In the genomic region with DNA sequence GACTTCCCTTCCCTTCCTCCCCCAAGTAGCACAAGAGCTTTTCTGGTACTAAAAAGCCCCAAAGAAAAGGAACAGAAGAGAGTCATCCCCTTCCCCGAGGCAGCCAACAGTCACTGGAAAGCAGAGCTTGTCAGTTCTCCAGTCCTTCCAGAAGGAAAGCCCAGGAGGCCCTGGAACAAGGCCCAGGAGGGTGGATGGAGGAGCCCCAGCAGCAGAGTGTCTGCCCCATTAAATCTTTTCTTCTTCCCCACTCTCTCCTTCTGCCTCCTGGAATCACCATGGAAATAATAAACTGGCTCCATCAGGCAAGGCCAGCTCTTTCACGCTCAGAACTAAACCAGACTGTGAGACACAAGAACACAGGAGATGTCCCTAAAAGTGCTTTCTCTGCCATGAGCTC, we compare ENCODE assay signal across 14 mouse cellular contexts.
A peak's percentile ranks its signal among the peaks of the same experiment; 100 is the strongest.
DNase-seq lines count a peak whose midpoint lies in the region; ATAC-seq lines count a peak whose summit lies in the region.
"Had no signal": no experiment of that assay in that cellular context is flagged by ENCODE, and none has a peak within 500 bp of the region (broad histone marks: within the 10 kb centered on the region; RNA-seq: fewer than 3 reads in every experiment).

No protein-coding gene starts in this region.

- H3K27ac ChIP-seq in forebrain, embryonic 14.5 days (ENCODE audit: low read depth, low read length): no peak overlapping the region
- H3K27ac ChIP-seq in forebrain, embryonic 11.5 days (ENCODE audit: low read depth, low read length): no peak overlapping the region
- H3K27ac ChIP-seq in neural tube, embryonic 14.5 days (ENCODE audit: low read depth, low read length): no peak overlapping the region
- H3K27ac ChIP-seq: embryonic facial prominence, embryonic 12.5 days; liver, embryonic 13.5 days; macrophage; stomach, postnatal 0 days had no signal

- DNase-seq in forebrain, embryonic 14.5 days (ENCODE audit: low spot score): peak; percentile 45
- no peak for DNase-seq in forebrain, embryonic 11.5 days (ENCODE audit: low spot score)
- peak; percentile 90 for DNase-seq in left cerebral cortex, postnatal 4 days
- DNase-seq in left cerebral cortex, adult 11 months (ENCODE audit: low spot score): no peak
- peak; percentile 76 to 78 for DNase-seq in cerebellum, postnatal 14 days
- no peak for DNase-seq in embryo, embryonic 10 days (ENCODE audit: low spot score)
- no peak for DNase-seq in kidney, adult 18-20 months
- DNase-seq: liver, embryonic 13.5 days had no signal

- no peak overlapping the region for H3K4me2 ChIP-seq in forebrain, embryonic 14.5 days (ENCODE audit: low read length)
- no peak overlapping the region for H3K4me2 ChIP-seq in forebrain, embryonic 11.5 days (ENCODE audit: low read depth, low read length, severe bottlenecking)
- no peak overlapping the region for H3K4me2 ChIP-seq in neural tube, embryonic 14.5 days (ENCODE audit: low read depth, low read length)
- H3K4me2 ChIP-seq: embryonic facial prominence, embryonic 12.5 days; heart, embryonic 12.5 days; liver, embryonic 13.5 days had no signal

- peaks cover 3% of the 10 kb centered on the region; the same call in 1 of the 2 replicates for H3K4me1 ChIP-seq in forebrain, embryonic 14.5 days (ENCODE audit: control insufficient read depth, insufficient read depth, low read length)
- no peaks in the 10 kb centered on the region for H3K4me1 ChIP-seq in forebrain, embryonic 11.5 days (replicated peaks; ENCODE audit: control insufficient read depth, insufficient read depth, low read length)
- H3K4me1 ChIP-seq in neural tube, embryonic 14.5 days (ENCODE audit: control insufficient read depth, insufficient read depth, low read length): no peaks in the 10 kb centered on the region
- H3K4me1 ChIP-seq: embryonic facial prominence, embryonic 12.5 days; heart, embryonic 12.5 days; liver, embryonic 13.5 days had no signal

- intact Hi-C loops in left cerebral cortex, postnatal 4 days (cut with DNase I): no loop called here

- H3K36me3 ChIP-seq in forebrain, embryonic 14.5 days (ENCODE audit: control insufficient read depth, insufficient read depth, low read length): no peaks in the 10 kb centered on the region
- no peaks in the 10 kb centered on the region for H3K36me3 ChIP-seq in forebrain, embryonic 11.5 days (ENCODE audit: control insufficient read depth, insufficient read depth, low read length)
- H3K36me3 ChIP-seq in neural tube, embryonic 14.5 days (ENCODE audit: control insufficient read depth, insufficient read depth, low read length): no peaks in the 10 kb centered on the region
- H3K36me3 ChIP-seq: embryonic facial prominence, embryonic 12.5 days; heart, embryonic 12.5 days; liver, embryonic 13.5 days had no signal

- no peaks in the 10 kb centered on the region for H3K9me3 ChIP-seq in forebrain, embryonic 14.5 days (replicated peaks; ENCODE audit: control insufficient read depth, low read length)
- no peaks in the 10 kb centered on the region for H3K9me3 ChIP-seq in forebrain, embryonic 11.5 days (ENCODE audit: control insufficient read depth, low read length)
- H3K9me3 ChIP-seq in neural tube, embryonic 14.5 days (ENCODE audit: control insufficient read depth, low read length): no peaks in the 10 kb centered on the region
- H3K9me3 ChIP-seq: embryonic facial prominence, embryonic 12.5 days; liver, embryonic 13.5 days had no signal

- H3K9ac ChIP-seq in forebrain, embryonic 14.5 days (ENCODE audit: low read length): no peak overlapping the region
- H3K9ac ChIP-seq in forebrain, embryonic 11.5 days (ENCODE audit: low read length): no peak overlapping the region
- no peak overlapping the region for H3K9ac ChIP-seq in neural tube, embryonic 14.5 days (replicated peaks; ENCODE audit: low read depth, low read length)
- H3K9ac ChIP-seq: embryonic facial prominence, embryonic 12.5 days; heart, embryonic 12.5 days; liver, embryonic 13.5 days had no signal

- H3K4me3 ChIP-seq in forebrain, embryonic 14.5 days (ENCODE audit: low read depth, low read length): no peak overlapping the region
- no peak overlapping the region for H3K4me3 ChIP-seq in forebrain, embryonic 11.5 days (ENCODE audit: low read depth, low read length)
- H3K4me3 ChIP-seq in neural tube, embryonic 14.5 days (ENCODE audit: low read depth, low read length): no peak overlapping the region
- H3K4me3 ChIP-seq: embryonic facial prominence, embryonic 12.5 days; heart, embryonic 12.5 days; liver, embryonic 13.5 days had no signal

- 36% methylated on average over 2 of the region's 2 CpGs for WGBS in forebrain, embryonic 14.5 days
- 76% methylated on average over 2 of the region's 2 CpGs for WGBS in forebrain, embryonic 11.5 days
- WGBS in neural tube, embryonic 14.5 days: 65% methylated on average over 2 of the region's 2 CpGs

- no peaks in the 10 kb centered on the region for H3K27me3 ChIP-seq in forebrain, embryonic 14.5 days (replicated peaks; ENCODE audit: control insufficient read depth, insufficient read depth, low read length)
- H3K27me3 ChIP-seq in forebrain, embryonic 11.5 days (ENCODE audit: control insufficient read depth, insufficient read depth, low read length): no peaks in the 10 kb centered on the region
- H3K27me3 ChIP-seq in neural tube, embryonic 14.5 days (ENCODE audit: control insufficient read depth, insufficient read depth, low read length): no peaks in the 10 kb centered on the region
- H3K27me3 ChIP-seq: embryonic facial prominence, embryonic 12.5 days; heart, embryonic 12.5 days; liver, embryonic 13.5 days had no signal

- peak; percentile 40; the same call in 1 of the 2 replicates for ATAC-seq in forebrain, embryonic 14.5 days
- no peak for ATAC-seq in forebrain, embryonic 11.5 days (replicated peaks; ENCODE audit: low FRiP score)
- ATAC-seq in neural tube, embryonic 14.5 days (ENCODE audit: low read depth): peak; percentile 68; the same call in 1 of the 2 replicates
- ATAC-seq: intestine, embryonic 16.5 days had no signal

Comparison
In these comparisons a context has a peak if more than half of its experiments do, and no peak if none do; other contexts are left out.
1. DNase-seq: peak in forebrain, embryonic 14.5 days (single experiment), left cerebral cortex, postnatal 4 days (single experiment) and cerebellum, postnatal 14 days (2 of 2); none in forebrain, embryonic 11.5 days (single experiment), left cerebral cortex, adult 11 months (single experiment), embryo, embryonic 10 days (single experiment) and kidney, adult 18-20 months (single experiment).